Mouse (Mus musculus): Measurements from ENCODE around the gene Nav2.
A peak's percentile ranks its signal among the peaks of the same experiment; 100 is the strongest.

GRCm38 (mm10) chr7:49191081-49191678, 282.7 kb downstream of the Nav2 start:
- TF ChIP-seq CTCF (IDR thresholded peaks at IDR 0.05) (no peak), EP300 (IDR thresholded peaks at IDR 0.05) (peak; percentile 44)

All from lung, postnatal 0 days (tissue).